In the genomic region with DNA sequence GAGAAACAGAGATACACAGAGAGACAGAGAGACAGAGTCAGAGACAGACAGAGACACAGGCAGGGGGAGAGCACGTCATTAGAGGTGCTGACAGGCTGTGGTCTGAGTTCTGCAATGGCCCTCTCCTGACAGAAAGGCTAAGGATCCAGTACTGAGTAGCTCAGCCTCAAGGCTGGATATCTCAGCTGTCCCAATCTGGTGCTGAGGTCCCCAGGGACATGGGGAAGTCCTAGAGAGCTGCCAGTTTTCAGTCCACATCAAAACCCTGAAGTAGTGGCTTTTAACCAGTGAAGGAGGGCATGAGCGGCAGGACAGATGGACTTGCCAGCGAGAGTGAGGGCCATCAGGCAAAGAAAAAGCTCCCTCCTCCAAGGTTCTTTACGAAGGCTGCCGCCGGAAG, we compare ENCODE assay signal across 25 mouse cellular contexts. TPM values are rescaled to one million over a fixed set of nuclear protein-coding genes. Genes with fewer than 3 reads are reported as not detected.
DNase-seq lines count a peak whose midpoint lies in the region; ATAC-seq lines count a peak whose summit lies in the region.
"Had no signal": no experiment of that assay in that cellular context is flagged by ENCODE, and none has a peak within 500 bp of the region (broad histone marks: within the 10 kb centered on the region; RNA-seq: fewer than 3 reads in every experiment).

No protein-coding gene starts in this region.

- 79% methylated on average over 6 of the region's 6 CpGs for WGBS in lung, embryonic 16.5 days
- 60% methylated on average over 6 of the region's 6 CpGs for WGBS in liver, embryonic 12.5 days (ENCODE audit: insufficient replicate concordance)

- no peak overlapping the region for H3K4me2 ChIP-seq in lung, embryonic 16.5 days (ENCODE audit: low read depth, low read length)
- H3K4me2 ChIP-seq in liver, embryonic 12.5 days, result no peak overlapping the region
- H3K4me2 ChIP-seq: embryonic facial prominence, embryonic 12.5 days; forebrain, embryonic 15.5 days; heart, embryonic 13.5 days; hindbrain, embryonic 12.5 days had no signal

- H3K9ac ChIP-seq in lung, embryonic 16.5 days (ENCODE audit: low read length), result no peak overlapping the region
- H3K9ac ChIP-seq in liver, embryonic 12.5 days, result no peak overlapping the region
- H3K9ac ChIP-seq: embryonic facial prominence, embryonic 12.5 days; forebrain, embryonic 15.5 days; heart, embryonic 13.5 days; hindbrain, embryonic 12.5 days had no signal

- no peak overlapping the region for H3K4me3 ChIP-seq in lung, embryonic 16.5 days (ENCODE audit: low read length)
- no peak overlapping the region for H3K4me3 ChIP-seq in liver, embryonic 12.5 days
- H3K4me3 ChIP-seq: embryonic facial prominence, embryonic 12.5 days; forebrain, embryonic 15.5 days; heart, adult 2 months; heart, embryonic 13.5 days; hindbrain, embryonic 12.5 days had no signal

- peak overlapping the region; percentile 30 for H3K27ac ChIP-seq in lung, embryonic 16.5 days (ENCODE audit: low read length)
- no peak overlapping the region for H3K27ac ChIP-seq in liver, embryonic 12.5 days
- H3K27ac ChIP-seq: embryonic facial prominence, embryonic 12.5 days; forebrain, embryonic 15.5 days; heart, adult 2 months; heart, embryonic 13.5 days; hindbrain, embryonic 12.5 days had no signal

- no peak for ATAC-seq in lung, embryonic 16.5 days (ENCODE audit: low read depth)
- no peak for ATAC-seq in cerebellum, adult (ENCODE audit: insufficient number of reproducible peaks, low FRiP score, low TSS enrichment)
- no peak for ATAC-seq in liver, embryonic 12.5 days
- ATAC-seq: CD4-positive, CD25-positive, alpha-beta regulatory T cell, adult 4 months; forebrain, embryonic 15.5 days; hindbrain, embryonic 16.5 days; inflammation-experienced regulatory T-cells, adult 6 months; intestine, postnatal 0 days had no signal

- intact Hi-C loops in heart, postnatal 10 days (cut with DNase I), result loop anchor here (5.0 kb wide), 1 partner anchor 241 kb away; no protein-coding TSS in a partner anchor

- peaks cover 9% of the 10 kb centered on the region for H3K4me1 ChIP-seq in lung, embryonic 16.5 days (replicated peaks; ENCODE audit: control insufficient read depth, insufficient read depth, low read length)
- H3K4me1 ChIP-seq in liver, embryonic 12.5 days, result 0 out of 2 replicates have a peak, but pooled peaks cover 3% of the 10 kb centered on the region
- H3K4me1 ChIP-seq: embryonic facial prominence, embryonic 12.5 days had no signal

- H3K27me3 ChIP-seq in lung, embryonic 16.5 days (ENCODE audit: control insufficient read depth, insufficient read depth, low read depth, low read length), result no peaks in the 10 kb centered on the region
- no peaks in the 10 kb centered on the region for H3K27me3 ChIP-seq in liver, embryonic 12.5 days (replicated peaks)
- H3K27me3 ChIP-seq: embryonic facial prominence, embryonic 12.5 days; forebrain, embryonic 15.5 days; heart, embryonic 13.5 days had no signal

- no peaks in the 10 kb centered on the region for H3K9me3 ChIP-seq in lung, embryonic 16.5 days (ENCODE audit: control insufficient read depth, low read length)
- H3K9me3 ChIP-seq in liver, embryonic 12.5 days (replicated peaks), result no peaks in the 10 kb centered on the region
- H3K9me3 ChIP-seq: embryonic facial prominence, embryonic 12.5 days; forebrain, embryonic 15.5 days; heart, embryonic 13.5 days; hindbrain, embryonic 12.5 days had no signal

- H3K36me3 ChIP-seq in lung, embryonic 16.5 days (ENCODE audit: control insufficient read depth, insufficient read depth, low read length), result no peaks in the 10 kb centered on the region
- no peaks in the 10 kb centered on the region for H3K36me3 ChIP-seq in liver, embryonic 12.5 days
- H3K36me3 ChIP-seq: embryonic facial prominence, embryonic 12.5 days; forebrain, embryonic 15.5 days; heart, embryonic 13.5 days; hindbrain, embryonic 12.5 days had no signal

- peak; percentile 34 to 43 for DNase-seq in heart, postnatal 10 days
- DNase-seq in heart, adult 8-10 months (ENCODE audit: low spot score), result no peak
- DNase-seq in lung, postnatal 36 days, result no peak
- peak; percentile 11 for DNase-seq in NIH3T3 (ENCODE audit: low read depth)
- DNase-seq: adrenal gland, postnatal 25 days; B cell, adult 2 months; cerebellum, adult 8-10 months; cerebellum, postnatal 14 days; embryo, embryonic 11 days; gastrocnemius, postnatal 10 days had no signal

RNA-seq across cellular contexts. Expression of a gene that starts 12.0 kb away (rescaled TPM):
- total RNA-seq in heart, postnatal 10 days (2021), result 10 to 100 TPM; 11.9 to 15.2 TPM
- 10 to 100 TPM; 10.4 to 11.2 (median 10.5) TPM for total RNA-seq in heart, adult 8-10 months (2022)
- 11.1 and 11.3 TPM in 2 replicates for polyA plus RNA-seq in lung, embryonic 16.5 days (2015; fragmentation: Nextera tagmentation; extraction: Ambion mirVana)
- 2.1 and 2.4 TPM in 2 replicates for polyA plus RNA-seq in liver, embryonic 12.5 days (2016; fragmentation: Nextera tagmentation; extraction: Ambion mirVana)

RNA-seq across cellular contexts. Expression of a gene that starts 54.1 kb away (rescaled TPM):
- not detected for total RNA-seq in heart, postnatal 10 days (2021)
- not detected for total RNA-seq in heart, adult 8-10 months (2022)
- 0.19 and 0.91 TPM in 2 replicates for polyA plus RNA-seq in lung, embryonic 16.5 days (2015; fragmentation: Nextera tagmentation; extraction: Ambion mirVana)
- polyA plus RNA-seq in liver, embryonic 12.5 days (2016; fragmentation: Nextera tagmentation; extraction: Ambion mirVana), result 0.17 and 0.21 TPM in 2 replicates
- total RNA-seq: adrenal gland, postnatal 25 days; common myeloid progenitor, adult 5-6 weeks; heart, adult 2 months had no signal
- polyA plus RNA-seq: CD4-positive, CD25-positive, alpha-beta regulatory T cell, adult 4 months; embryonic facial prominence, embryonic 12.5 days; forebrain, embryonic 11.5 days; forebrain, embryonic 15.5 days; heart, adult 2 months; hindbrain, embryonic 12.5 days; hindbrain, embryonic 16.5 days; inflammation-experienced regulatory T-cells, adult 6 months; kidney, embryonic 14.5 days had no signal

Comparison
In these comparisons a context has a peak if more than half of its experiments do, and no peak if none do; other contexts are left out.
1. DNase-seq: peak in heart, postnatal 10 days (2 of 2) and NIH3T3 (single experiment); none in heart, adult 8-10 months (single experiment) and lung, postnatal 36 days (single experiment).